Mouse (Mus musculus) limb, embryonic 14.5 days (tissue): ENCODE data around the gene Slc13a4. TPM values are rescaled to one million over a fixed set of nuclear protein-coding genes. Genes with fewer than 3 reads are reported as not detected.

Source experiments
- ATAC-seq: fragments of 200-750 bp; cut with Nextera tagmentation; 2 replicates; pipeline ENCODE4 v1.8.0; 2017; ENCODE audit warnings: low read depth, moderate number of reproducible peaks, moderate TSS enrichment; ENCODE audit not compliant: low FRiP score
- DNase-seq: peaks from one replicate; pipeline ENCODE4 v3.0.0-alpha.2; 2015; ENCODE audit warnings: low spot score
- H3K27ac ChIP-seq: fragments of 300-500 bp; sonication (generic); replicated peaks from 2 replicates; pipeline ENCODE4 v1.5.1; 2014; ENCODE audit warnings: low read depth, mild to moderate bottlenecking, low read length, moderate library complexity, mixed read lengths
- H3K27me3 ChIP-seq: fragments of 300-500 bp; sonication (generic); 2 replicates; pipeline ENCODE4 v1.6.1; 2014; ENCODE audit warnings: low read length, mixed read lengths; ENCODE audit not compliant: control insufficient read depth, insufficient read depth
- H3K36me3 ChIP-seq: fragments of 300-500 bp; sonication (generic); 2 replicates; pipeline ENCODE4 v1.6.1; 2014; ENCODE audit warnings: mild to moderate bottlenecking, low read length, moderate library complexity, mixed read lengths; ENCODE audit not compliant: control insufficient read depth, insufficient read depth
- H3K4me1 ChIP-seq: fragments of 300-500 bp; sonication (generic); 2 replicates; pipeline ENCODE4 v1.6.1; 2014; ENCODE audit warnings: antibody characterized with exemption, low read length, mixed read lengths; ENCODE audit not compliant: control insufficient read depth, insufficient read depth
- H3K4me2 ChIP-seq: fragments of 300-500 bp; sonication (generic); replicated peaks from 2 replicates; pipeline ENCODE4 v1.6.1; 2014; ENCODE audit warnings: low read depth, mild to moderate bottlenecking, low read length, moderate library complexity; ENCODE audit not compliant: severe bottlenecking
- H3K4me3 ChIP-seq: fragments of 300-500 bp; sonication (generic); replicated peaks from 2 replicates; pipeline ENCODE4 v1.5.1; 2014; ENCODE audit warnings: low read length
- H3K9ac ChIP-seq: fragments of 300-500 bp; sonication (generic); 2 replicates; pipeline ENCODE4 v1.6.1; 2014; ENCODE audit warnings: mild to moderate bottlenecking, low read depth, low read length, moderate library complexity; ENCODE audit not compliant: severe bottlenecking
- H3K9me3 ChIP-seq: fragments of 300-500 bp; sonication (generic); 2 replicates; pipeline ENCODE4 v1.6.1; 2016; ENCODE audit warnings: low read length; ENCODE audit not compliant: control insufficient read depth
- POLR2A ChIP-seq: fragments of 200-500 bp; IDR thresholded peaks from 2 replicates; pipeline ENCODE4 v1.8.0; 2012; ENCODE audit warnings: inconsistent platforms, mild to moderate bottlenecking, moderate library complexity, borderline replicate concordance; ENCODE audit not compliant: insufficient read depth, insufficient read length; ENCODE audit errors: extremely low read depth
- WGBS: fragments of 180-500 bp; shearing (Covaris S2); extraction: QIAGEN DNeasy Blood & Tissue Kit; methylation state at CpG from one replicate; pipeline ENCODE4 v1.1.7; 2014; 5-methylcytosine and 5-hydroxymethylcytosine counted together
- polyA plus RNA-seq, 2 experiments: library from polyadenylated mRNA; depleted of rRNA in 1 of 2; stranded (reverse) in 1 of 2; unstranded in 1 of 2; fragments of >200 nt; fragmentation: Nextera tagmentation in 1 of 2; extraction: Ambion mirVana in 1 of 2; gene quantifications; 2 replicates each; pipeline versions ENCODE4 v1.2.1 to v1.2.3; 2012 to 2014

The Slc13a4 gene
- polyA plus RNA-seq, 2 experiments, result 0.30 to 0.33 TPM

GRCm38 (mm10) chr6:35303355-35303900, 4.5 kb downstream of the Slc13a4 start:
- ATAC-seq, result no peak
- Histone ChIP-seq H3K36me3 (no peaks in the 10 kb centered on the region), H3K27ac (no peak overlapping the region), H3K4me1 (peaks cover 3% of the 10 kb centered on the region; the same call in 1 of the 2 replicates), H3K9me3 (no peaks in the 10 kb centered on the region), H3K4me2 (no peak overlapping the region), H3K4me3 (no peak overlapping the region), H3K9ac (no peak overlapping the region), H3K27me3 (no peaks in the 10 kb centered on the region)
- no peak for DNase-seq
- no peak for TF ChIP-seq POLR2A
- WGBS, result 87% methylated on average over 11 of the region's 11 CpGs

GRCm38 (mm10) chr6:35302581-35302980, 5.3 kb downstream of the Slc13a4 start:
- no peak for ATAC-seq
- Histone ChIP-seq H3K4me1 (peaks cover 5% of the 10 kb centered on the region; the same call in 1 of the 2 replicates), H3K36me3 (no peaks in the 10 kb centered on the region), H3K27me3 (no peaks in the 10 kb centered on the region), H3K27ac (no peak overlapping the region), H3K9ac (no peak overlapping the region), H3K4me2 (no peak overlapping the region), H3K9me3 (no peaks in the 10 kb centered on the region), H3K4me3 (no peak overlapping the region)
- WGBS, result 94% methylated on average over 7 of the region's 7 CpGs
- TF ChIP-seq POLR2A, result no peak
- no peak for DNase-seq

- DNase-seq (no peak), ATAC-seq (no peak)
- no peak for TF ChIP-seq POLR2A
- WGBS, result 68% methylated on average over 6 of the region's 6 CpGs
- Histone ChIP-seq H3K36me3 (no peaks in the 10 kb centered on the region), H3K9ac (no peak overlapping the region), H3K27me3 (no peaks in the 10 kb centered on the region), H3K27ac (no peak overlapping the region), H3K4me3 (no peak overlapping the region), H3K4me1 (peaks cover 5% of the 10 kb centered on the region; the same call in 1 of the 2 replicates), H3K9me3 (no peaks in the 10 kb centered on the region), H3K4me2 (no peak overlapping the region)
These were observed 9.6 kb downstream of the Slc13a4 start for GRCm38 (mm10) chr6:35298323-35298722.

- ATAC-seq, result no peak
- no peak overlapping the region for H3K27ac ChIP-seq
- H3K36me3 ChIP-seq, result no peaks in the 10 kb centered on the region
- no peaks in the 10 kb centered on the region for H3K9me3 ChIP-seq
- no peak for TF ChIP-seq POLR2A
- no peak overlapping the region for H3K9ac ChIP-seq
- WGBS, result 95% methylated on average over 7 of the region's 7 CpGs
- DNase-seq, result no peak
- peaks cover 5% of the 10 kb centered on the region; the same call in 1 of the 2 replicates for H3K4me1 ChIP-seq
- H3K4me2 ChIP-seq, result no peak overlapping the region
- no peaks in the 10 kb centered on the region for H3K27me3 ChIP-seq
- H3K4me3 ChIP-seq, result no peak overlapping the region
These were observed 10.3 kb downstream of the Slc13a4 start for GRCm38 (mm10) chr6:35297516-35298227.

- Histone ChIP-seq H3K36me3 (no peaks in the 10 kb centered on the region), H3K4me3 (no peak overlapping the region), H3K9ac (no peak overlapping the region), H3K4me2 (no peak overlapping the region), H3K27ac (no peak overlapping the region), H3K4me1 (peaks cover 5% of the 10 kb centered on the region; the same call in 1 of the 2 replicates), H3K27me3 (no peaks in the 10 kb centered on the region), H3K9me3 (no peaks in the 10 kb centered on the region)
- ATAC-seq (no peak), DNase-seq (no peak)
- 83% methylated on average over 2 of the region's 2 CpGs for WGBS
- TF ChIP-seq POLR2A, result no peak
These were observed 10.9 kb downstream of the Slc13a4 start for GRCm38 (mm10) chr6:35297001-35297400.
